ENCODE assay signal across 12 mouse cellular contexts in genomic region chr4:13265755-13266154, GRCm38 (mm10).
A peak's percentile ranks its signal among the peaks of the same experiment; 100 is the strongest.
DNase-seq lines count a peak whose midpoint lies in the region; ATAC-seq lines count a peak whose summit lies in the region.
"Had no signal": no experiment of that assay in that cellular context is flagged by ENCODE, and none has a peak within 500 bp of the region (broad histone marks: within the 10 kb centered on the region; RNA-seq: fewer than 3 reads in every experiment).

No protein-coding gene starts in this region.

- DNase-seq in kidney, adult 11 months: peak; percentile 11
- DNase-seq in kidney, postnatal 10 days: no peak
- peak; percentile 58 to 63 for DNase-seq in heart, adult 18-20 months
- DNase-seq in heart, postnatal 4 days: peak; percentile 46
- peak; percentile 17 to 46 for DNase-seq in lung, postnatal 4 days

- H3K9me3 ChIP-seq in hindbrain, embryonic 12.5 days (replicated peaks): no peaks in the 10 kb centered on the region
- no peaks in the 10 kb centered on the region for H3K9me3 ChIP-seq in forebrain, embryonic 12.5 days

- H3K27ac ChIP-seq in hindbrain, embryonic 12.5 days: no peak overlapping the region
- no peak overlapping the region for H3K27ac ChIP-seq in forebrain, embryonic 12.5 days
- H3K27ac ChIP-seq: layer of hippocampus, adult 2 months; liver, embryonic 14.5 days had no signal

- H3K4me1 ChIP-seq in hindbrain, embryonic 12.5 days: peaks cover 10% of the 10 kb centered on the region; the same call in 1 of the 2 replicates
- H3K4me1 ChIP-seq in forebrain, embryonic 12.5 days: peaks cover 6% of the 10 kb centered on the region; the same call in 1 of the 2 replicates

- no peaks in the 10 kb centered on the region for H3K27me3 ChIP-seq in hindbrain, embryonic 12.5 days
- H3K27me3 ChIP-seq in forebrain, embryonic 12.5 days: no peaks in the 10 kb centered on the region

- 48% methylated on average over 4 of the region's 4 CpGs for WGBS in hindbrain, embryonic 12.5 days
- WGBS in forebrain, embryonic 12.5 days: 60% methylated on average over 4 of the region's 4 CpGs

- H3K36me3 ChIP-seq in hindbrain, embryonic 12.5 days: no peaks in the 10 kb centered on the region
- H3K36me3 ChIP-seq in forebrain, embryonic 12.5 days (replicated peaks): no peaks in the 10 kb centered on the region

- H3K4me2 ChIP-seq in hindbrain, embryonic 12.5 days (replicated peaks): no peak overlapping the region
- H3K4me2 ChIP-seq in forebrain, embryonic 12.5 days: no peak overlapping the region

- no peak overlapping the region for H3K4me3 ChIP-seq in hindbrain, embryonic 12.5 days
- H3K4me3 ChIP-seq in forebrain, embryonic 12.5 days (replicated peaks): no peak overlapping the region
- H3K4me3 ChIP-seq: layer of hippocampus, adult 2 months had no signal

- ATAC-seq in inflammation-experienced regulatory T-cells, adult 6 months: no peak
- ATAC-seq in hindbrain, embryonic 12.5 days (ENCODE audit: low FRiP score): no peak
- ATAC-seq in forebrain, embryonic 12.5 days (ENCODE audit: low FRiP score): no peak
- ATAC-seq: CD4-positive, CD25-positive, alpha-beta regulatory T cell, adult 4 months; forebrain, embryonic 16.5 days had no signal

- H3K9ac ChIP-seq in hindbrain, embryonic 12.5 days: no peak overlapping the region
- H3K9ac ChIP-seq in forebrain, embryonic 12.5 days: no peak overlapping the region
- H3K9ac ChIP-seq: liver, embryonic 14.5 days had no signal
